Mouse (Mus musculus) spleen, postnatal 10 days (tissue): ENCODE measurements around the gene Psors1c2.

Experiments used
- DNase-seq, 2 experiments: peaks; one replicate each; pipeline ENCODE4 v3.0.0; 2021 to 2022; ENCODE audit warnings: low spot score in 2 of 2

Psors1c2 gene

GRCm38 (mm10) chr17:35516652-35517500 is 16.1 kb upstream of the Psors1c2 start, which contains the start of the genes Tcf19 and Cchcr1:
TSS of gene Tcf19 (minus strand) at chr17:35516824.
TSS of gene Cchcr1 (plus strand) at chr17:35517100.
- peak; percentile 93 to 97 for DNase-seq

GRCm38 (mm10) chr17:35517526-35517925 is 15.5 kb upstream of the Psors1c2 start:
- peak in 1 of 2 experiments; percentile 42 for DNase-seq

GRCm38 (mm10) chr17:35524354-35524753 is 8.6 kb upstream of the Psors1c2 start:
- no peak for DNase-seq

GRCm38 (mm10) chr17:35526644-35527043 is 6.4 kb upstream of the Psors1c2 start:
- no peak for DNase-seq

GRCm38 (mm10) chr17:35532360-35532759 is 641 bp upstream of the Psors1c2 start:
- no peak for DNase-seq

- DNase-seq, result peak; percentile 60 to 82
Observed at GRCm38 (mm10) chr17:35534343-35534742, 1.3 kb downstream of the Psors1c2 start.

- no peak for DNase-seq
Observed at GRCm38 (mm10) chr17:35537421-35537820, 4.4 kb downstream of the Psors1c2 start.

- no peak for DNase-seq
Observed at GRCm38 (mm10) chr17:35538476-35538875, 5.5 kb downstream of the Psors1c2 start.

GRCm38 (mm10) chr17:35539540-35539939 is 6.5 kb downstream of the Psors1c2 start:
- DNase-seq, result no peak

- no peak for DNase-seq
Observed at GRCm38 (mm10) chr17:35542761-35543411, 9.9 kb downstream of the Psors1c2 start.

- DNase-seq, result no peak
Observed at GRCm38 (mm10) chr17:35543412-35543861, 10.4 kb downstream of the Psors1c2 start.

- DNase-seq, result no peak
Observed at GRCm38 (mm10) chr17:35544001-35544400, 11.0 kb downstream of the Psors1c2 start.

- DNase-seq, result peak; percentile 32 to 66
Observed at GRCm38 (mm10) chr17:35544680-35545079, 11.7 kb downstream of the Psors1c2 start.

GRCm38 (mm10) chr17:35547465-35547864 is 14.5 kb downstream of the Psors1c2 start:
- no peak for DNase-seq

- no peak for DNase-seq
Observed at GRCm38 (mm10) chr17:35548636-35549035, 15.6 kb downstream of the Psors1c2 start.

- no peak for DNase-seq
Observed at GRCm38 (mm10) chr17:35549437-35550142, 16.6 kb downstream of the Psors1c2 start.

GRCm38 (mm10) chr17:35550143-35550494 is 17.1 kb downstream of the Psors1c2 start:
- DNase-seq, result no peak

GRCm38 (mm10) chr17:35550871-35551270 is 17.9 kb downstream of the Psors1c2 start:
- no peak for DNase-seq

GRCm38 (mm10) chr17:35551881-35552414 is 18.9 kb downstream of the Psors1c2 start, which contains the start of gene Cdsn:
TSS of gene Cdsn (plus strand) at chr17:35552128.
- no peak for DNase-seq

- no peak for DNase-seq
Observed at GRCm38 (mm10) chr17:35554321-35554720, 21.3 kb downstream of the Psors1c2 start.

GRCm38 (mm10) chr17:35554761-35555397 is 21.9 kb downstream of the Psors1c2 start:
- no peak for DNase-seq
